Mouse (Mus musculus) intestine, embryonic 16.5 days (tissue): ENCODE measurements around the gene Fdxr. TPM values are rescaled to one million over a fixed set of nuclear protein-coding genes. Genes with fewer than 3 reads are reported as not detected.

Source experiments
- ATAC-seq: fragments of 200-750 bp; cut with Nextera tagmentation; 2 replicates; pipeline ENCODE4 v1.8.0; 2017; ENCODE audit warnings: moderate TSS enrichment, moderate library complexity
- H3K27ac ChIP-seq: fragments of 300-500 bp; sonication (generic); 2 replicates; pipeline ENCODE4 v1.5.1; 2014; ENCODE audit warnings: mild to moderate bottlenecking, low read length
- H3K27me3 ChIP-seq: fragments of 300-500 bp; sonication (generic); replicated peaks from 2 replicates; pipeline ENCODE4 v1.6.1; 2014; ENCODE audit warnings: low read length, control low read depth, mixed read lengths; ENCODE audit not compliant: control insufficient read depth, insufficient read depth
- H3K36me3 ChIP-seq: fragments of 300-500 bp; sonication (generic); 2 replicates; pipeline ENCODE4 v1.6.1; 2014; ENCODE audit warnings: low read length, control low read depth; ENCODE audit not compliant: control insufficient read depth, insufficient read depth
- H3K4me1 ChIP-seq: fragments of 300-500 bp; sonication (generic); 2 replicates; pipeline ENCODE4 v1.6.1; 2014; ENCODE audit warnings: low read length, control low read depth, mixed read lengths; ENCODE audit not compliant: control insufficient read depth, insufficient read depth
- H3K4me2 ChIP-seq: fragments of 300-500 bp; sonication (generic); 2 replicates; pipeline ENCODE4 v1.6.1; 2014; ENCODE audit warnings: low read depth, low read length, control low read depth
- H3K4me3 ChIP-seq: fragments of 300-500 bp; sonication (generic); 2 replicates; pipeline ENCODE4 v1.5.1; 2014; ENCODE audit warnings: mild to moderate bottlenecking, low read length
- H3K9ac ChIP-seq: fragments of 300-500 bp; sonication (generic); 2 replicates; pipeline ENCODE4 v1.6.1; 2014; ENCODE audit warnings: low read depth, low read length
- H3K9me3 ChIP-seq: fragments of 300-500 bp; sonication (generic); 2 replicates; pipeline ENCODE4 v1.6.1; 2016; ENCODE audit warnings: low read length, control low read depth; ENCODE audit not compliant: control insufficient read depth
- WGBS: fragments of 180-500 bp; shearing (Covaris S2); extraction: QIAGEN DNeasy Blood & Tissue Kit; methylation state at CpG from one replicate; pipeline ENCODE4 v1.1.7; 2014; 5-methylcytosine and 5-hydroxymethylcytosine counted together
- polyA plus RNA-seq: library from polyadenylated mRNA; unstranded; fragments of >200 nt; fragmentation: Nextera tagmentation; extraction: Ambion mirVana; gene quantifications from 2 replicates; pipeline ENCODE4 v1.2.1, GENCODE M21; 2015

The Fdxr gene
- polyA plus RNA-seq, 1 experiment from 2014 or later, result 22.9 TPM

DNA sequence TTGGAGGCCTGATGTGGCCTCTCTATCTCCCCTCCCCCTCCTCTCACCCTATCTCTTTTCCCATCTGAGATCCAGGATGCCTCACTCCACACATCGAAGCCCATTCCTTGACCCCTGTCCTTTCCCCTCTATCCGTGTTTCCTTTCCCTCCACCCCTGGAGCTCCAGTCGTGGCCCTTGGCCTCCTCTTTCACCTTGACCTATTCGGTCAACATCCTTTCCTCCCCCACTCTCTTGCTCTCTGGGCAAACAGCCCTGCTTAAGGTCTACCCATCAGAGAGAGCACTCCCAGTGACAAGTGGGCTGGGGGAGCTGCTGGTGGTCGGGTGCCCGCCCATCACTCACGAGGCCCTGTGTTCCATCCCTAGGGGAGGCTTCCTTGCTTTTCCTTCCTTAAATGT, 3.1 kb downstream of the Fdxr start:
- WGBS, result 62% methylated on average over 7 of the region's 7 CpGs

DNA sequence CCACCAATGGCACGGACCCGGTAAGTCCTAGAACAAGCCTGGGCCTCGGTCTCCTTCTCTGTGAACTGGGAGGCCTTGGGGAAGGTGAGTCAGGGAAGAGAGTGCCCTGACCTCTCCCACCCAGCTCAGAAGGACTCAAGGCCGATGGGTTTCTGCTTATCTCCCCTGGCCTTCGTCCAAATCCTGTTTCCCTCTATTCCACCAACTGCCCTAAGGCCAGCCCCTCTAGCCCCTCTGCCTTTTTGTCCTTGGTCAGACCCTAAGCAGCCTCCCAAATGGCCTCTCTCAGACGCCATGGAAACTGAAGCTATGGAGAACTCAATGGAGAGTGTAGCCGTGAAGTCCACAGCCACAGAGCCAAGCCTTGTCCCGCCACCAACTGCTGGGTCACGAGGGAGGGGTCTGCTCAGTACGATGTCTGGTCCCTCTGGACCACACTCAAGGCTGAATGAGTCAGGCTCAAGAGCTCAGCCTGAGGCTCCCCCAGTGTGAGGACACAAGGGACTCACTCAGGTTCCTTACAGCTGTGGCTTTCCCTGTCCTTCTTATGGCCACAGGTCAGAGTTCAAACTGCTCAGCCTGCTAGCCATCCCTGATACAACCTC, 3.9 kb downstream of the Fdxr start:
- H3K27me3 ChIP-seq, result peaks cover 4% of the 10 kb centered on the region
- peaks cover 17% of the 10 kb centered on the region for H3K4me1 ChIP-seq
- H3K36me3 ChIP-seq, result peaks cover 2% of the 10 kb centered on the region; the same call in 1 of the 2 replicates
- H3K4me3 ChIP-seq, result no peak overlapping the region
- ATAC-seq, result no peak
- 0 out of 2 replicates have a peak overlapping the region, but pooled peaks have one; percentile 9 for H3K9ac ChIP-seq
- WGBS, result 77% methylated on average over 10 of the region's 10 CpGs
- H3K4me2 ChIP-seq, result no peak overlapping the region
- H3K9me3 ChIP-seq, result no peaks in the 10 kb centered on the region
- no peak overlapping the region for H3K27ac ChIP-seq

More for the DNA sequence above, 3.1 kb downstream of the Fdxr start:
- no peaks in the 10 kb centered on the region for H3K9me3 ChIP-seq
- H3K4me2 ChIP-seq, result no peak overlapping the region
- no peak overlapping the region for H3K4me3 ChIP-seq
- H3K9ac ChIP-seq, result no peak overlapping the region
- H3K4me1 ChIP-seq, result peaks cover 20% of the 10 kb centered on the region
- peaks cover 2% of the 10 kb centered on the region; the same call in 1 of the 2 replicates for H3K36me3 ChIP-seq
- ATAC-seq, result no peak
- no peak overlapping the region for H3K27ac ChIP-seq
- H3K27me3 ChIP-seq, result peaks cover 3% of the 10 kb centered on the region; the same call in 1 of the 2 replicates

- 77% methylated on average over 10 of the region's 10 CpGs for WGBS
- no peak overlapping the region for H3K27ac ChIP-seq
- no peak overlapping the region for H3K4me3 ChIP-seq
- H3K36me3 ChIP-seq, result peaks cover 2% of the 10 kb centered on the region; the same call in 1 of the 2 replicates
- peaks cover 18% of the 10 kb centered on the region for H3K27me3 ChIP-seq
- H3K4me1 ChIP-seq, result peaks cover 21% of the 10 kb centered on the region
- ATAC-seq, result no peak
- H3K4me2 ChIP-seq, result no peak overlapping the region
- H3K9me3 ChIP-seq, result no peaks in the 10 kb centered on the region
- no peak overlapping the region; the same call in 1 of the 2 replicates for H3K9ac ChIP-seq
Observed at GRCm38 (mm10) chr11:115271481-115271880, 5.4 kb downstream of the Fdxr start.

- no peak overlapping the region; the same call in 1 of the 2 replicates for H3K9ac ChIP-seq
- 84% methylated on average over 9 of the region's 9 CpGs for WGBS
- H3K4me2 ChIP-seq, result no peak overlapping the region
- H3K27me3 ChIP-seq, result peaks cover 22% of the 10 kb centered on the region
- peaks cover 2% of the 10 kb centered on the region; the same call in 1 of the 2 replicates for H3K36me3 ChIP-seq
- no peak overlapping the region for H3K27ac ChIP-seq
- peaks cover 21% of the 10 kb centered on the region for H3K4me1 ChIP-seq
- no peak for ATAC-seq
- no peaks in the 10 kb centered on the region for H3K9me3 ChIP-seq
- no peak overlapping the region for H3K4me3 ChIP-seq
Observed at GRCm38 (mm10) chr11:115271052-115271451, 5.8 kb downstream of the Fdxr start.

DNA sequence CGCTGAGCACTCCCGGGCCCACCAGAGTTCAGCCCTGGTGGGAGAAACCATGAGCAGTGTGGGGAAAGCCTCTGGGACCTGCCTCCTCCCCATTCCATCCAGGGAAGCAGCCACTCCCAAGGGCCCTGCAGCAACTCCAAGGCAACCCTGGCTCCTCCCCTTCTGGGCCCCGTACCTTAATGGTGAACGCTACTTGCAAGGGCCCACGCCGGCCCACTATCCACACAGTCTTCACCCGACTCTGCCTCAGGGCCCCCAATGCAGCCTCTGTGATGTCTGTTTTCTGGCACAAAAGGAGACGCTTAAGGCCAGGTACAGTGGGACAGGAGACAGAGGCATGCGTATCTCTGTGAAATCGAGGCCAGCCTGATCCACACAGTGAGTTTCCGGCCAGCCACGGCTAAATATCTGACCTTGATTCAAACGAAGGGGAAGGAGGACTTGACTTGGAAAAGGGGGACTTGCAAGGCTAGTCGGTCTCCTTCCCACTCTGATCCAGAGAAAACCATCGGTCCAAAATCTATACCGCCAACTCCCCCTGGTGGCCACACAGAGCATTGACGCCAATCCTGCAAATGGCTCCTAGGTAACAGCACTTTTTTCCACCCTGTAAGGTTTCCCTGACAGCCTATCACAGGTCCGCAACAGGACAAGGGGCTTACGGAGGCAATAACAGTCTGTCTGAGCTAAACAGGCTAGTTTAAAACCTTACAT, 6.5 kb downstream of the Fdxr start:
- no peak for ATAC-seq
- peaks cover 2% of the 10 kb centered on the region; the same call in 1 of the 2 replicates for H3K36me3 ChIP-seq
- H3K4me2 ChIP-seq, result no peak overlapping the region
- H3K27me3 ChIP-seq, result peaks cover 30% of the 10 kb centered on the region
- H3K4me3 ChIP-seq, result no peak overlapping the region
- 33% methylated on average over 19 of the region's 19 CpGs for WGBS
- H3K9ac ChIP-seq, result no peak overlapping the region
- no peaks in the 10 kb centered on the region for H3K9me3 ChIP-seq
- H3K27ac ChIP-seq, result no peak overlapping the region
- peaks cover 14% of the 10 kb centered on the region for H3K4me1 ChIP-seq

GRCm38 (mm10) chr11:115269330-115270066, 7.4 kb downstream of the Fdxr start:
- WGBS, result 90% methylated on average over 27 of the region's 27 CpGs
- Histone ChIP-seq H3K9me3 (no peaks in the 10 kb centered on the region), H3K27ac (no peak overlapping the region), H3K9ac (no peak overlapping the region), H3K4me1 (peaks cover 12% of the 10 kb centered on the region), H3K4me2 (no peak overlapping the region), H3K36me3 (peaks cover 2% of the 10 kb centered on the region; the same call in 1 of the 2 replicates), H3K4me3 (no peak overlapping the region), H3K27me3 (peaks cover 38% of the 10 kb centered on the region)
- ATAC-seq, result no peak

GRCm38 (mm10) chr11:115267958-115268357, 8.9 kb downstream of the Fdxr start:
- no peak overlapping the region for H3K4me3 ChIP-seq
- peaks cover 12% of the 10 kb centered on the region for H3K4me1 ChIP-seq
- peaks cover 2% of the 10 kb centered on the region; the same call in 1 of the 2 replicates for H3K36me3 ChIP-seq
- no peak overlapping the region for H3K9ac ChIP-seq
- peaks cover 48% of the 10 kb centered on the region for H3K27me3 ChIP-seq
- no peaks in the 10 kb centered on the region for H3K9me3 ChIP-seq
- 79% methylated on average over 11 of the region's 11 CpGs for WGBS
- no peak overlapping the region for H3K27ac ChIP-seq
- no peak overlapping the region for H3K4me2 ChIP-seq
- no peak for ATAC-seq

DNA sequence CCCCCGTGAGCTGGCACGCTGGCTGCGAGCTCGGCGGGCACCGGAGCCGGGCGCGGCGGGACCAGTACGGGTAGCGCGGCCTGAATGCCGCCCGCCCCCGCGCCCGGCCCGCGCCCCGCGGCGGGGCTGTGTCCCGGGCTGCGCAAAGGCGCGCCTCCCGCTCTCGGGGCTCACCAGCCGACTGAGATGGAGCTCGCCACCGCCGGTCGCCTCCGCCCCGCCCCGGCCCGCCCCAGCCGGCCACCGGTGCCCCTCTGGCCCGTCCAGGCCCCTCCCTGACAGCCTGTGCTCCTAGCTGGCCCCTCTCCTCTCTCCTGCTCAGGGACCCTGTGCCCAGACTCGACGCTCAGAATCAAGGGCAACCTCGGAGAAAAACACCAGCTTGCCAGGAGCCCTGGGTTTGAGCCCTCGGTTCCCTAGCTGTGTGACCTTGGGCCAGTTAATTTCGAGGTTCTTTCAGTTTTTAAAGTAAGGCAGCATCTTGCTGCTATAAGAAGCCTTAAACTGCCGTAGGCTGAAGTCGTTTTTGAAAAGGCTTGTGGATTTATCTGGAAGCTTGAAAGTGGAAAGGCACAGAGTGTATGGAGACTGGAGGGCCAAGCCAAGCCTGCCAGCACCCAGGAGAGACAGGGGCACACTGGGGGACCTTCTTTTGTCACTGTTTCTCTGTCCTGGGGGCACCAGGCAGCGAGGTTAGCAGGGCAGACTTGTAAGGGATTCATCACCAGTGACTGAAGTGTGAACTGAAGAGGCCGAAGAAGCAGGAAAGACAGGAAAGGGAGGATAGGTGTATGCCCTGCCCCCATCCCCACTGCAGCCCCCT, 9.6 kb downstream of the Fdxr start, which contains the start of gene Grin2c:
Gene Grin2c (minus strand): TSS at position 183 of the 823 bp plus-strand sequence.
- peaks cover 12% of the 10 kb centered on the region for H3K4me1 ChIP-seq
- peaks cover 54% of the 10 kb centered on the region for H3K27me3 ChIP-seq
- no peak for ATAC-seq
- WGBS, result 14% methylated on average over 26 of the region's 50 CpGs
- H3K27ac ChIP-seq, result no peak within 1 kb of the TSS
- H3K9ac ChIP-seq, result peak within 1 kb of the TSS; percentile 31; the same call in 1 of the 2 replicates
- peak within 1 kb of the TSS; percentile 51 for H3K4me2 ChIP-seq
- H3K36me3 ChIP-seq, result peaks cover 2% of the 10 kb centered on the region; the same call in 1 of the 2 replicates
- H3K4me3 ChIP-seq, result peak within 1 kb of the TSS; percentile 37
- no peaks in the 10 kb centered on the region for H3K9me3 ChIP-seq
